Mouse (Mus musculus): ENCODE measurements around the gene Syp. TPM values are rescaled to one million over a fixed set of nuclear protein-coding genes. Genes with fewer than 3 reads are reported as not detected.

The Syp gene
- polyA plus RNA-seq, 1 experiment from 2014 or later = 246 TPM

GRCm38 (mm10) chrX:7690486-7690885 is 52.2 kb downstream of the Syp start:
- H3K9ac ChIP-seq (ENCODE audit: low read depth, low read length) = no peak overlapping the region
- H3K36me3 ChIP-seq (ENCODE audit: control insufficient read depth, insufficient read depth, low read length) = no peaks in the 10 kb centered on the region
- no peaks in the 10 kb centered on the region for H3K9me3 ChIP-seq (replicated peaks; ENCODE audit: control insufficient read depth, low read length, poor library complexity, severe bottlenecking)
- ATAC-seq = no peak
- 77% methylated on average over 3 of the region's 3 CpGs for WGBS
- no peak overlapping the region for H3K4me2 ChIP-seq (ENCODE audit: low read length)
- no peak overlapping the region for H3K4me3 ChIP-seq (ENCODE audit: low read depth, low read length)
- H3K27me3 ChIP-seq (ENCODE audit: control insufficient read depth, insufficient read depth, low read depth, low read length) = no peaks in the 10 kb centered on the region
- H3K27ac ChIP-seq (ENCODE audit: low read length) = no peak overlapping the region
- no peaks in the 10 kb centered on the region for H3K4me1 ChIP-seq (ENCODE audit: control insufficient read depth, insufficient read depth, low read length)

GRCm38 (mm10) chrX:7692862-7693261 is 54.6 kb downstream of the Syp start:
- no peak overlapping the region for H3K9ac ChIP-seq (ENCODE audit: low read depth, low read length)
- no peak overlapping the region for H3K27ac ChIP-seq (ENCODE audit: low read length)
- H3K27me3 ChIP-seq (ENCODE audit: control insufficient read depth, insufficient read depth, low read depth, low read length) = no peaks in the 10 kb centered on the region
- no peak for ATAC-seq
- H3K4me1 ChIP-seq (ENCODE audit: control insufficient read depth, insufficient read depth, low read length) = peaks cover 3% of the 10 kb centered on the region; the same call in 1 of the 2 replicates
- 38% methylated on average over 4 of the region's 4 CpGs for WGBS
- no peak overlapping the region for H3K4me3 ChIP-seq (ENCODE audit: low read depth, low read length)
- H3K4me2 ChIP-seq (ENCODE audit: low read length) = no peak overlapping the region
- no peaks in the 10 kb centered on the region for H3K9me3 ChIP-seq (replicated peaks; ENCODE audit: control insufficient read depth, low read length, poor library complexity, severe bottlenecking)
- no peaks in the 10 kb centered on the region for H3K36me3 ChIP-seq (ENCODE audit: control insufficient read depth, insufficient read depth, low read length)

GRCm38 (mm10) chrX:7696520-7696919 is 58.2 kb downstream of the Syp start:
- H3K4me3 ChIP-seq (ENCODE audit: low read depth, low read length) = 0 out of 2 replicates have a peak overlapping the region, but pooled peaks have one; percentile 8
- no peak overlapping the region for H3K27ac ChIP-seq (ENCODE audit: low read length)
- peak; percentile 77 for ATAC-seq
- H3K9ac ChIP-seq (ENCODE audit: low read depth, low read length) = no peak overlapping the region
- peak overlapping the region; percentile 39; the same call in 1 of the 2 replicates for H3K4me2 ChIP-seq (ENCODE audit: low read length)
- peaks cover 3% of the 10 kb centered on the region; the same call in 1 of the 2 replicates for H3K4me1 ChIP-seq (ENCODE audit: control insufficient read depth, insufficient read depth, low read length)
- WGBS = 45% methylated on average over 6 of the region's 6 CpGs
- H3K27me3 ChIP-seq (ENCODE audit: control insufficient read depth, insufficient read depth, low read depth, low read length) = no peaks in the 10 kb centered on the region
- H3K9me3 ChIP-seq (replicated peaks; ENCODE audit: control insufficient read depth, low read length, poor library complexity, severe bottlenecking) = no peaks in the 10 kb centered on the region
- no peaks in the 10 kb centered on the region for H3K36me3 ChIP-seq (ENCODE audit: control insufficient read depth, insufficient read depth, low read length)

- H3K9me3 ChIP-seq (replicated peaks; ENCODE audit: control insufficient read depth, low read length, poor library complexity, severe bottlenecking) = no peaks in the 10 kb centered on the region
- H3K4me3 ChIP-seq (ENCODE audit: low read depth, low read length) = peak within 1 kb of the TSS; percentile 55
- 15% methylated on average over 33 of the region's 33 CpGs for WGBS
- H3K36me3 ChIP-seq (ENCODE audit: control insufficient read depth, insufficient read depth, low read length) = no peaks in the 10 kb centered on the region
- H3K27me3 ChIP-seq (ENCODE audit: control insufficient read depth, insufficient read depth, low read depth, low read length) = no peaks in the 10 kb centered on the region
- peak within 1 kb of the TSS; percentile 55 for H3K9ac ChIP-seq (ENCODE audit: low read depth, low read length)
- H3K4me1 ChIP-seq (ENCODE audit: control insufficient read depth, insufficient read depth, low read length) = peaks cover 3% of the 10 kb centered on the region; the same call in 1 of the 2 replicates
- ATAC-seq = peak; percentile 97
- peak within 1 kb of the TSS; percentile 70 for H3K27ac ChIP-seq (ENCODE audit: low read length)
- H3K4me2 ChIP-seq (ENCODE audit: low read length) = peak within 1 kb of the TSS; percentile 66
These were observed 58.7 kb downstream of the Syp start, which contains the start of gene Gpkow for GRCm38 (mm10) chrX:7696954-7697381. TSS of gene Gpkow (plus strand) at chrX:7697131.

Other genes with a start within 250 kb of the Syp start
- 0.15 TPM in 1 of 2 replicates, not detected in the other for gene Foxp3, start 64.8 kb upstream of the Syp start, polyA plus RNA-seq (2015; fragmentation: Nextera tagmentation; extraction: Ambion mirVana)
- gene Ppp1r3f, start 64.2 kb upstream of the Syp start, polyA plus RNA-seq (2015; fragmentation: Nextera tagmentation; extraction: Ambion mirVana) = 7.6 and 7.8 TPM in 2 replicates
- 29.8 and 30.9 TPM in 2 replicates for gene Ccdc22, start 33.0 kb upstream of the Syp start, polyA plus RNA-seq (2015; fragmentation: Nextera tagmentation; extraction: Ambion mirVana)
- gene Cacna1f, start 31.4 kb upstream of the Syp start, polyA plus RNA-seq (2015; fragmentation: Nextera tagmentation; extraction: Ambion mirVana) = 0.22 and 0.49 TPM in 2 replicates
- gene Prickle3, start 18.8 kb downstream of the Syp start, polyA plus RNA-seq (2015; fragmentation: Nextera tagmentation; extraction: Ambion mirVana) = 1.5 and 1.9 TPM in 2 replicates
- 13.9 and 18.3 TPM in 2 replicates for gene Plp2, start 32.9 kb downstream of the Syp start, polyA plus RNA-seq (2015; fragmentation: Nextera tagmentation; extraction: Ambion mirVana)
- gene Magix, start 42.8 kb downstream of the Syp start, polyA plus RNA-seq (2015; fragmentation: Nextera tagmentation; extraction: Ambion mirVana) = 0.10 and 0.13 TPM in 2 replicates
- 49.0 and 49.9 TPM in 2 replicates for gene Gpkow, start 58.7 kb downstream of the Syp start, polyA plus RNA-seq (2015; fragmentation: Nextera tagmentation; extraction: Ambion mirVana)
- gene Wdr45, start 75.9 kb downstream of the Syp start, polyA plus RNA-seq (2015; fragmentation: Nextera tagmentation; extraction: Ambion mirVana) = 29.9 and 30.8 TPM in 2 replicates
- gene Gm45208, start 83.8 kb downstream of the Syp start, polyA plus RNA-seq (2015; fragmentation: Nextera tagmentation; extraction: Ambion mirVana) = not detected in 2 replicates
- gene Praf2, start 90.0 kb downstream of the Syp start, polyA plus RNA-seq (2015; fragmentation: Nextera tagmentation; extraction: Ambion mirVana) = 132 and 139 TPM in 2 replicates
- 71.6 and 76.4 TPM in 2 replicates for gene Ccdc120, start 112.4 kb downstream of the Syp start, polyA plus RNA-seq (2015; fragmentation: Nextera tagmentation; extraction: Ambion mirVana)
- 19.0 and 23.3 TPM in 2 replicates for gene Tfe3, start 124.1 kb downstream of the Syp start, polyA plus RNA-seq (2015; fragmentation: Nextera tagmentation; extraction: Ambion mirVana)
- 73.1 and 73.9 TPM in 2 replicates for gene Gripap1, start 151.3 kb downstream of the Syp start, polyA plus RNA-seq (2015; fragmentation: Nextera tagmentation; extraction: Ambion mirVana)
- 3.3 and 3.8 TPM in 2 replicates for gene Kcnd1, start 183.8 kb downstream of the Syp start, polyA plus RNA-seq (2015; fragmentation: Nextera tagmentation; extraction: Ambion mirVana)
- 41.8 and 42.0 TPM in 2 replicates for gene Otud5, start 202.9 kb downstream of the Syp start, polyA plus RNA-seq (2015; fragmentation: Nextera tagmentation; extraction: Ambion mirVana)
- 23.6 and 27.2 TPM in 2 replicates for gene Pim2, start 239.8 kb downstream of the Syp start, polyA plus RNA-seq (2015; fragmentation: Nextera tagmentation; extraction: Ambion mirVana)
- gene Slc35a2, start 245.6 kb downstream of the Syp start, polyA plus RNA-seq (2015; fragmentation: Nextera tagmentation; extraction: Ambion mirVana) = 44.9 and 45.2 TPM in 2 replicates

Data from midbrain, embryonic 16.5 days (tissue).